Mouse (Mus musculus) limb, embryonic 12.5 days (tissue): Measurements from ENCODE around the gene Rpl5. TPM values are rescaled to one million over a fixed set of nuclear protein-coding genes. Genes with fewer than 3 reads are reported as not detected.

Source experiments
- ATAC-seq: fragments of 200-750 bp; cut with Nextera tagmentation; 2 replicates; pipeline ENCODE4 v1.8.0; 2017; ENCODE audit warnings: low read depth, moderate TSS enrichment; ENCODE audit not compliant: insufficient number of reproducible peaks, insufficient read depth, low FRiP score, low TSS enrichment
- H3K27ac ChIP-seq: fragments of 300-500 bp; sonication (generic); 2 replicates; pipeline ENCODE4 v1.5.1; 2016; ENCODE audit warnings: mild to moderate bottlenecking, moderate library complexity
- H3K27me3 ChIP-seq: fragments of 300-500 bp; sonication (generic); 2 replicates; pipeline ENCODE4 v1.6.1; 2016; ENCODE audit warnings: mild to moderate bottlenecking, moderate library complexity
- H3K36me3 ChIP-seq: fragments of 300-500 bp; sonication (generic); 2 replicates; pipeline ENCODE4 v1.6.1; 2016; ENCODE audit warnings: mild to moderate bottlenecking, moderate library complexity
- H3K4me1 ChIP-seq: fragments of 300-500 bp; sonication (generic); replicated peaks from 2 replicates; pipeline ENCODE4 v1.6.1; 2016
- H3K4me2 ChIP-seq: fragments of 300-500 bp; sonication (generic); 2 replicates; pipeline ENCODE4 v1.6.1; 2016; ENCODE audit warnings: mild to moderate bottlenecking, moderate library complexity
- H3K4me3 ChIP-seq: fragments of 300-500 bp; sonication (generic); replicated peaks from 2 replicates; pipeline ENCODE4 v1.5.1; 2016; ENCODE audit warnings: mild to moderate bottlenecking
- H3K9ac ChIP-seq: fragments of 300-500 bp; sonication (generic); replicated peaks from 2 replicates; pipeline ENCODE4 v1.6.1; 2016; ENCODE audit warnings: mild to moderate bottlenecking, moderate library complexity
- H3K9me3 ChIP-seq: fragments of 300-500 bp; sonication (generic); 2 replicates; pipeline ENCODE4 v1.6.1; 2016; ENCODE audit warnings: mild to moderate bottlenecking, moderate library complexity
- WGBS: fragments of 180-500 bp; shearing (Covaris S2); methylation state at CpG from one replicate; pipeline ENCODE4 v1.1.7; 2016; 5-methylcytosine and 5-hydroxymethylcytosine counted together
- polyA plus RNA-seq: library from polyadenylated mRNA; unstranded; fragments of >200 nt; fragmentation: Nextera tagmentation; extraction: Ambion mirVana; gene quantifications from 2 replicates; pipeline ENCODE4 v1.2.1, GENCODE M21; 2016

The Rpl5 gene
- 71.6 and 80.0 TPM in 2 replicates for polyA plus RNA-seq

DNA sequence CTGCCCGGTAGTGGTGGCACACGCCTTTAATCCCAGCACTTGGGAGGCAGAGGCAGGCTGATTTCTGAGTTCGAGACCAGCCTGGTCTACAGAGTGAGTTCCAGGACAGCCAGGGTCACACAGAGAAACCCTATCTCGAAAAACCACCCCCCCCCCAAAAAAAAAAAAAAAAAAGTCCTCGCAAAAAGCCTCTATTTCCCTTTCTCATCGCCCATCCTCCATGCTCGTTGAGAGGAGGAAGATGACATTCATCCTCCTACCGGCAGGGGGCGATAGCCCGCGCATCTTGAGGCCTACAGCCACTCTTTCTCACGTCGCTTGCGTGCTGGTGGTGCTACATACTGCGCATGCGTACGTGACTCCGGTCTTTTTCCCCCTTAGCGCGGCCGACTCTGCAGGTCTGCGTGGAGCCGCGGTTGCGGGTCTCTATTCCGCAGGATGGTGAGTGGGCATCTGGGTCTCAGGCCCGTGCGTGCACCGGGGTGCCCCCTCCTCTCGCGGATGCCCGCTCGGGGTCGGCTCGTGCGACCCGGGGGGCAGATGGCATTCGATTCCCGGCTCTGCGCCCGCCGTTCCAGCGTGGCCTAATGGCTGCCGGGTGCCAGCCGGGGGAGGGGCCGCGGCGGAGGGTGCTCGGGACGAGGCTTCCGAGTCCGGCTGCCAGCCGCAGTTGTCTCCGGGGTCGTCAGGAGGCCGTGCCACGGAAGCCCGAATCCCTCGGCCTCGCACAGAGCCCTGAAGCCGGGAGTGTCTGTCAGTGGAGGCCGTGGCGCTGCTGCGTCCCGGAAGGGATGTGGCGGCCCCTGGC is at the start of gene Rpl5:
TSS of gene Rpl5 (plus strand) at position 297 of the 808 bp plus-strand sequence.
- Histone ChIP-seq H3K27ac (peak within 1 kb of the TSS; percentile 92), H3K4me1 (peaks cover 12% of the 10 kb centered on the region), H3K4me3 (peak within 1 kb of the TSS; percentile 97), H3K9ac (peak within 1 kb of the TSS; percentile 99), H3K9me3 (no peaks in the 10 kb centered on the region), H3K36me3 (peaks cover 33% of the 10 kb centered on the region), H3K4me2 (peak within 1 kb of the TSS; percentile 81), H3K27me3 (no peaks in the 10 kb centered on the region)
- ATAC-seq: peak; percentile 96
- 5% methylated on average over 64 of the region's 66 CpGs for WGBS

DNA sequence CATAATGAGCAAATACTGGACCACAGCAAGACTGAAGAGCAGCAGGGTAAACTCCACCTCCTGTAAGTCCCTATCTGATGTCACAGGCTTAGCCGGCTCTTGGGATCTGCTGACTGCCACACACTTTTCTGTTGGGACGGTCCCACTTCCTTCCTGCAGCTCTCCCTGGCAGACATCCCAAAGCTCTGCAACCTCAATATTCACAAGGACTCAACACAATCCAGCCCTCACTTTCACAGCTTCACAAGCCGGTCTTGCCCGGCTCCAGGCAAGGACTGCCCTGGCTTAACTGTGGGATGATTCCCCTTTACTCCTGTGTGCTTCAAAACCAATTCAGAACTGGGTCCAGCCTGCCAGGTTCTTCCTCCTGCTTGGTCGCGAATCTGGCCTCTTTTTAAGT is 46.5 kb upstream of the Rpl5 start:
- Histone ChIP-seq H3K4me2 (no peak overlapping the region), H3K9ac (no peak overlapping the region), H3K27ac (no peak overlapping the region), H3K9me3 (no peaks in the 10 kb centered on the region), H3K27me3 (no peaks in the 10 kb centered on the region), H3K4me3 (no peak overlapping the region), H3K4me1 (0 out of 2 replicates have a peak, but pooled peaks cover 9% of the 10 kb centered on the region), H3K36me3 (0 out of 2 replicates have a peak, but pooled peaks cover 4% of the 10 kb centered on the region)
- no peak for ATAC-seq
- 46% methylated on average over 6 of the region's 6 CpGs for WGBS

DNA sequence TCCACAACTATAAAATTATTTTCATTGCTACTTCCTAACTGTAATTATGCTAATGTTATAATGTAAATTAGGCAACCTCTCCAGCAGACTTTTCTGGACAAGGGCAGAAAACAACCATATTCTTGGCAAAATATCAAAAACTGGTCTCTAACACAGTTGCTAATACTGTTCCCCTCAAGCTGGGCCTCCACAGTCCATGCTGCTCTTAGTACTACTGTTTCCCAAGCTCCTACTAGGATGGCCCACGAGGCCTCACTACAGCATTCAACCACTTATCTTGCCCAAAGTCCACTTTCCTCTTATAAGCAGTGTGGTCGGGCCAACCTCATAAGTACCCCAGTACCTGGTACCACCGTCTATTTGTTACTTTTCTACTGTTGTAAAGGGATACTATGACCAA is 45.7 kb upstream of the Rpl5 start:
- no peaks in the 10 kb centered on the region for H3K9me3 ChIP-seq
- H3K9ac ChIP-seq: no peak overlapping the region
- H3K4me1 ChIP-seq: 0 out of 2 replicates have a peak, but pooled peaks cover 9% of the 10 kb centered on the region
- 88% methylated on average over 3 of the region's 3 CpGs for WGBS
- H3K27ac ChIP-seq: no peak overlapping the region
- no peaks in the 10 kb centered on the region for H3K27me3 ChIP-seq
- H3K4me3 ChIP-seq: no peak overlapping the region
- ATAC-seq: no peak
- no peak overlapping the region for H3K4me2 ChIP-seq
- 0 out of 2 replicates have a peak, but pooled peaks cover 4% of the 10 kb centered on the region for H3K36me3 ChIP-seq

DNA sequence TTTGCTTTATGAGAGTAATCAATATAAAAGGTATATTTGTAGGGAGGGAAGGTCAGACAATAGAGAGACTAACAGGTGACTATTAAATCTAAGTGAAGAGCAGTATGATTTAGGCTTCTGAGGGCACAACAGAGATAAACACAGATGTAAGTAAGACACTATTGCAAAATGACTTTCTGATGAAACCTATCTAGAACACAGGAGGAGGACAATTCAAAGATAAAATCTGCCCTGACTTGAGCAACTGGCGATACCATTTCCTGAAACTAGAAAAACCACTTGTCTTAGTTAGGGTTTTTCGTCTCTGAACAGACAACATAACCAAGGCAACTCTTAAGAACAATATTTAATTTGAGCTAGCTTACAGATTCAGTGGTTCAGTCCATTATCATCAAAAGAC is 44.8 kb upstream of the Rpl5 start:
- no peak for ATAC-seq
- Histone ChIP-seq H3K36me3 (0 out of 2 replicates have a peak, but pooled peaks cover 4% of the 10 kb centered on the region), H3K4me2 (no peak overlapping the region), H3K9me3 (no peaks in the 10 kb centered on the region), H3K4me1 (0 out of 2 replicates have a peak, but pooled peaks cover 9% of the 10 kb centered on the region), H3K27ac (no peak overlapping the region), H3K9ac (no peak overlapping the region), H3K4me3 (no peak overlapping the region), H3K27me3 (no peaks in the 10 kb centered on the region)
- WGBS: 86% methylated on average over 2 of the region's 2 CpGs

DNA sequence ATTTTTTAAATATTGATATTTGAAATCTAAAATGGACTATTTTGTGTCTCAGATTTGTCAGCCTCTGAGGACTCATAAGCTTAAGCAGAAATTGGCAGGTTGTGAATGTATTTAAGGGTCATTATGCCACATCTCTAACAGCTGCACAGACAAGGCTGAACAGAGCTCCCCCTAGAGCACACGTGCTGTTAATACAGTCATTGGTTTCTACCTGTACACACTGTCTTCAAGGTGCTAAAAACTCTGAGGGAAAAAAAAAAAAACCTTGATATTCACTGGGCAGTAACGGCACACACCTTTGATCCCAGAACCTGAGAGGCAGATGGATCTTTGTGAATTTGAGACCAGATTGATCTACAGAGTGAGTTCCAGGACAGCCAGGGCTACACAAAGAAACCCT is 41.3 kb upstream of the Rpl5 start:
- 45% methylated on average over 2 of the region's 2 CpGs for WGBS

DNA sequence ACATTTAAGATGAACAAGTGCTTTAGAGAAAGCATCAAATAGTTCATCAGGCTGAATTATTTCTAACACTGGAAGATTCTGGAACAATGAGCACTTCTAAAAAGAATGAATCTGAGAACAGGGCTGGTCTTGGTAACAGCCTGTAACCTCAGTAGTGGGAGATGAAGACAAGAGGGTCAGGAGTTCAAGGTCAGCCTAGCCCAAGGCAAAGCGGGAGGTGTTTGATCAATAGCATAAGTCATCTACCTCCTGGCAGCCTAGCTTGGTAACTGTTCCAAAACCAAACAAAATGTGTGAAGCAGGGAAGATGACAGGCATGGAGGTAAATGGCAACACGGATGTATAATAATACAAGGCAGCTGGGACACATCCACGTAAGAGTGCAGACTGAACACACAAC is 36.3 kb upstream of the Rpl5 start:
- no peak overlapping the region for H3K4me3 ChIP-seq
- no peak for ATAC-seq

More for the DNA sequence above, 41.3 kb upstream of the Rpl5 start:
- H3K9me3 ChIP-seq: no peaks in the 10 kb centered on the region
- no peak overlapping the region for H3K4me2 ChIP-seq
- H3K4me1 ChIP-seq: 0 out of 2 replicates have a peak, but pooled peaks cover 6% of the 10 kb centered on the region
- H3K9ac ChIP-seq: no peak overlapping the region
- no peak overlapping the region for H3K4me3 ChIP-seq
- no peak for ATAC-seq
- no peaks in the 10 kb centered on the region for H3K36me3 ChIP-seq
- no peaks in the 10 kb centered on the region for H3K27me3 ChIP-seq
- H3K27ac ChIP-seq: no peak overlapping the region

DNA sequence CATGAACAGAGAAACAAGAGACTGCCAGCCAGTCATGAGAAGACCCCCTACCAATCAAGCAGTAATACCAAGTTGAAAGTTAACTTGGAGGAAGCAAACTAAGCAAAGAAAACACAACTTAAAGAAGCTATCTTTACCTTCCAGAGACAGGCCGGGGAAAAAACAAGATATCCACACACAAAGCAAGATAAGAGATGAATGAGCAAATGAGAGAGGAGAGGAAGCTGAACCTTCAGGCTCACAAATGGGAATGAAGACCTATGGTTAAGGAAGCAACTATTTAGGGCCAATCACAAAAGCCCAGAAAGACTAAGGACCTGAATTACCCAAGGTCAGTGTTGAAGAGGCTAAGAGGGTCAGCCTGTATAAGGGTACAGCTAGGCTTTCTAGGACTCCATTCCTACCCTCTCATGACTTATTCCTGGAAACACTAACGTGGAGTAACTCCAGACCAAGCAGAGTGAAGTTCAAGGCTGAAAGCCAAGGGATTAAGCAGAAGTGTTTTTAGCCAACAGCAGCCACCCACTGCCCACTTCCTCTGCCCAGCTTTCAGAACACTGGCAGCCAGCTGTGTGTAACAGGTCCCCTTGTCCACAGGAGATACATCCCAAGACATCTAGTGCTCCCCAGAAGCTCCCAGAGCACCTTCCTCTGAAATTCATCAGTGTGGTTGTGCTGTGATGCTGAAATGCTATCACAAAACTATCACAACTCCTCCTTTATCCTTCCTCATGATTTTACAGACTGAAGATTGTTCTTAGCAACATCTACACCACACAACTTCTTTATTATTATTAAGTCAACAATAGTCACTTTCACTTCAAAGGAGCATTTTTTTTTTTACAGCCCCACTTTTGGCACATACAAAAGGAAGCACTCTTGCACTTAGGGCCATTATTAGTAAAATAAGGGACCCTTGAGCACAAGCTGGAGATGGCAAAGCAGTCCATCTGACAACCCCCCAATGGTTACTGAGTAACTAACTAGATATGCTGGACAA is 33.9 kb upstream of the Rpl5 start:
- Histone ChIP-seq H3K36me3 (no peaks in the 10 kb centered on the region), H3K9ac (no peak overlapping the region), H3K4me2 (no peak overlapping the region), H3K9me3 (no peaks in the 10 kb centered on the region), H3K27ac (no peak overlapping the region), H3K4me1 (peaks cover 16% of the 10 kb centered on the region), H3K4me3 (no peak overlapping the region), H3K27me3 (no peaks in the 10 kb centered on the region)
- no peak for ATAC-seq
- 72% methylated on average over 2 of the region's 2 CpGs for WGBS

More for the DNA sequence above, 36.3 kb upstream of the Rpl5 start:
- H3K36me3 ChIP-seq: no peaks in the 10 kb centered on the region
- no peaks in the 10 kb centered on the region for H3K9me3 ChIP-seq
- no peak overlapping the region for H3K9ac ChIP-seq
- H3K4me1 ChIP-seq: peaks cover 16% of the 10 kb centered on the region
- WGBS: 89% methylated on average over 3 of the region's 3 CpGs
- no peak overlapping the region for H3K4me2 ChIP-seq
- H3K27me3 ChIP-seq: no peaks in the 10 kb centered on the region
- no peak overlapping the region for H3K27ac ChIP-seq

DNA sequence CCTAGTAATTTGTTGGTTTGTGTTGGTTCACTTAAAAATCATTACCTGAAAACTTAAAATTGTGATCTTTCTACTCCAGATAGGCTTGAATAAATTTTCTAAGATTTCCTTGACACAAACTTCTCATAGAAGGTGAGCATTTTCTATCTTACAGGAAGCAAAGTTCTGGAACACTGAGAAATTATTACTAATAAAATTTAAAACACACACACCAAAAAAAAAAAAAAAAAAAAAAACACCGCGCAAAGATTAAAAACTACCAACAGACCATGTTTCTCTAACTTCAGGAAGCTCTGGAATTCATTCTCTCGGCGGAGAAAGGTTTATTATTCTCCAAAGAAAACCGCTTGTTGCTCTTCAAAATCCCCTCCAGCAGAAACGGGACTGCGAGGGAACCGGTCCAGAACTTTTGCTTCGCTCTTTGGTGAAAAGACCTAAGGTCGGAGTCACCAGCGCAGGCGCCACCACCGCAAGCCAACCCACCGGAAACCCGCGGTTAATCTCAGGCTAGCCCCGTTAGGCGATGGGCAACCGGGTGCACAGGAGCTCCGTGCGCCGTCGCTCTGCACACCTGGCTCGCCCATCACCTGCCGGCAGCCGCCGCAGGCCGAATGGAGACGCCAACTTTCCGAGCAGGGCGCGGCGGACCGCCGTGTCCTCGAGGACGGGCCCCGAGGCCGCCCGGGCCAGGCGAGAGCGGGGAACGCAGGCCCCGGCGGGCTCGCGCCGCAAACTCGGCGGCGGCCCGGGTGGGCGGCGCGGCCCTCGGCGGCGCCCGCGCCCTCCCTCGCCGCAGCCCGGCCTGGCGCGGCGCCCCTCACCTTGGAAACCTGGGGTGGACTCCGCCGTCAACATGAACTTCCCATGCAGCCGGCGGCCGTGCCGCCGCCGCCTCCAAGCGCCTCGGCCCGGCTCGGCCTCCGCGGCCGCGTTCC is 32.1 kb upstream of the Rpl5 start:
- peak overlapping the region; percentile 84 for H3K4me3 ChIP-seq
- peak overlapping the region; percentile 60 for H3K4me2 ChIP-seq
- H3K4me1 ChIP-seq: peaks cover 16% of the 10 kb centered on the region
- H3K9ac ChIP-seq: peak overlapping the region; percentile 90
- ATAC-seq: peak; percentile 54
- under 1% methylated on average over 78 of the region's 82 CpGs for WGBS
- peak overlapping the region; percentile 99 for H3K27ac ChIP-seq
- H3K36me3 ChIP-seq: no peaks in the 10 kb centered on the region
- H3K27me3 ChIP-seq: peaks cover 2% of the 10 kb centered on the region; the same call in 1 of the 2 replicates
- no peaks in the 10 kb centered on the region for H3K9me3 ChIP-seq

DNA sequence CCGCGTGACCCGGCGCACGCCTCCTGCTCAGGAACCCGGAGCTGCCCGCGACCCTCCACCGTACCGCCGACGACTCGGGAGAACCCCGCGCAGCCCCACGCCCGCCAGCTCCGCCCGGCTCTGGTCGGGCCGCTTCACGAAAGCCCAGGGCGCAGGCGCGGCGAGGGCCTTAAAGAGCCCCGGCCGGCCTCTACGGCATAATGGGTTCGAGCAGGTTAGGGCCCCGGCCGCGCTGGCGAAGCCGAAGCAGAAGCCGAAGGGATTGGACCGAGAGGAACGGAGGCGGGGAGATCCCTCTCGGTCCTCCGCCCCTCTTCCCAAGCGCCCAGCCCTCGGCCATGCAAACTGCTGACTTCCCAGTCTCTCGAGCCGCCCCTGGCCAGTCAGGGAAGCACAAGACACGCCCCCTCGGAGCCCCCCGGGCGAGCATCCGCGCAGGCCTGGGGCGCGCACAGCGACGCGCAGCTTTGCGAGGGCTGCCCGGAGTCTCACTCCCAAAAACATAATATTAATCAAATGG is 31.3 kb upstream of the Rpl5 start:
- no peaks in the 10 kb centered on the region for H3K36me3 ChIP-seq
- peaks cover 21% of the 10 kb centered on the region for H3K4me1 ChIP-seq
- H3K9ac ChIP-seq: peak overlapping the region; percentile 90
- peak overlapping the region; percentile 99 for H3K27ac ChIP-seq
- H3K4me3 ChIP-seq: peak overlapping the region; percentile 84
- ATAC-seq: peak; percentile 99
- H3K9me3 ChIP-seq: no peaks in the 10 kb centered on the region
- H3K4me2 ChIP-seq: peak overlapping the region; percentile 60
- H3K27me3 ChIP-seq: peaks cover 2% of the 10 kb centered on the region; the same call in 1 of the 2 replicates
- under 1% methylated on average over 58 of the region's 58 CpGs for WGBS

DNA sequence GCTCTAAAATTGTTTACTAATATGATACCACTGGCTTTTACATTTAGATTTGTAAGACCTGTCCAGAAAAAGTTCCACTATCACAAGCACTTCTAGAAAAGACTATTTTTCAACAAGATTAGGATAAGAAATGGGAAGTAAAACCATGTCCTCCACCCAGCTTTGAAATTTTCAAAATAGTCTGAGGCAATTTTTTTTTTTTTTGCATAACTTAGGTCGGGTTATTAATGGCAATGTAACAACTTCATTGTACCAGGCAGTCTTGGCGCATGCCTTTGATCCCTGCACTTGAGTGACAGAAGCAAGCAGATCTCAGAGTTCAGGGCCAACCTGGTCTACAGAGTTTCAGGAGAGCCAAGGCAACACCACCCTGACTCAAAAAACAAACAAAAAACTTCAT is 30.6 kb upstream of the Rpl5 start:
- ATAC-seq: no peak
- no peak overlapping the region for H3K9ac ChIP-seq
- H3K4me2 ChIP-seq: no peak overlapping the region
- WGBS: 67% methylated on average over 2 of the region's 2 CpGs
- H3K4me3 ChIP-seq: no peak overlapping the region
- H3K27ac ChIP-seq: no peak overlapping the region
- H3K36me3 ChIP-seq: no peaks in the 10 kb centered on the region
- peaks cover 2% of the 10 kb centered on the region; the same call in 1 of the 2 replicates for H3K27me3 ChIP-seq
- no peaks in the 10 kb centered on the region for H3K9me3 ChIP-seq
- peaks cover 21% of the 10 kb centered on the region for H3K4me1 ChIP-seq
